23 mouse cellular contexts compared by ENCODE assay signal in the genomic region with DNA sequence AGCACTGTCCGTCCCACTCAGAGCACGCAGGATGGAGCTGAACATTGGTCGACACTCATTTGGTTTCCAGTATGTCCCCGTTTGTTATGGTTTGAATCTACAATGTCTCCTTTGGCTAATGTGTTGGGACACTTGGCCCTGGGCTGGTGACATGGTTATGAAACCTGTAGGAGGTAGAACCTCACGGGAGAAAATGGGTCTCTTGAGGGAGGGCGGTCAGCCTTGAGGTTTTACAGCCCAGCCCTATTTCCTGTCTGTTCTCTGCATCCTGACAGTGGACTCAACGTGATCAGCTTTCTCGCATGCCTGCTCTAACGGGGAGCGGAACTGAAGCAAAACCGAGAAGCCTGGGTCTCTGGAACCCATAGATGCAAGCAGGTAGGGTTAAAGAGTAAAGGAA.
DNase-seq lines count a peak whose midpoint lies in the region; ATAC-seq and TF ChIP-seq lines count a peak whose summit lies in the region.
"Had no signal": no experiment of that assay in that cellular context is flagged by ENCODE, and none has a peak within 500 bp of the region (broad histone marks: within the 10 kb centered on the region; RNA-seq: fewer than 3 reads in every experiment).

No protein-coding gene starts in this region.

- DNase-seq in liver, postnatal 0 days, result no peak
- DNase-seq in natural killer cell, adult 2 months (ENCODE audit: low spot score in 2 of 2), result peak; percentile 33 to 50
- DNase-seq in adrenal gland, adult 8-10 months, result no peak
- no peak for DNase-seq in kidney, postnatal 25 days
- DNase-seq: adrenal gland, postnatal 10 days; adrenal gland, postnatal 36 days; cerebellum, adult 11-12 months; cerebellum, adult 8-10 months; cerebellum, postnatal 10 days; forebrain, postnatal 0 days; gastrocnemius, adult 2 months; gastrocnemius, postnatal 14 days; heart, adult 18-20 months had no signal

- no peak for ATAC-seq in liver, postnatal 0 days
- ATAC-seq in liver, embryonic 12.5 days, result no peak
- peak; percentile 57 for ATAC-seq in granulocyte monocyte progenitor cell, adult 5-6 weeks (replicated peaks; ENCODE audit: poor library complexity, severe bottlenecking)
- ATAC-seq in midbrain, embryonic 15.5 days (replicated peaks), result no peak
- ATAC-seq: activated CD4-positive, CD25-positive, alpha-beta regulatory T cell, adult 4 months; CD4-positive, CD25-positive, alpha-beta regulatory T cell, adult 4 months; forebrain, embryonic 14.5 days; forebrain, postnatal 0 days had no signal

- 0 out of 2 replicates have a peak overlapping the region, but pooled peaks have one; percentile 6 for H3K4me2 ChIP-seq in liver, postnatal 0 days (ENCODE audit: low read depth, low read length)
- no peak overlapping the region for H3K4me2 ChIP-seq in liver, embryonic 12.5 days
- no peak overlapping the region for H3K4me2 ChIP-seq in midbrain, embryonic 15.5 days
- H3K4me2 ChIP-seq: heart, embryonic 11.5 days; hindbrain, embryonic 12.5 days; hindbrain, embryonic 15.5 days had no signal

- 54% methylated on average over 11 of the region's 11 CpGs for WGBS in liver, postnatal 0 days (ENCODE audit: insufficient replicate concordance)
- 56% methylated on average over 11 of the region's 11 CpGs for WGBS in liver, embryonic 12.5 days (ENCODE audit: insufficient replicate concordance)
- 86% methylated on average over 11 of the region's 11 CpGs for WGBS in midbrain, embryonic 15.5 days

- H3K9me3 ChIP-seq in liver, postnatal 0 days (ENCODE audit: low read length), result no peaks in the 10 kb centered on the region
- no peaks in the 10 kb centered on the region for H3K9me3 ChIP-seq in liver, embryonic 12.5 days (replicated peaks)
- no peaks in the 10 kb centered on the region for H3K9me3 ChIP-seq in midbrain, embryonic 15.5 days
- H3K9me3 ChIP-seq: forebrain, embryonic 10.5 days; hindbrain, embryonic 12.5 days; hindbrain, embryonic 15.5 days had no signal

- H3K27ac ChIP-seq in liver, postnatal 0 days (ENCODE audit: low read depth), result no peak overlapping the region
- no peak overlapping the region for H3K27ac ChIP-seq in liver, embryonic 12.5 days
- no peak overlapping the region for H3K27ac ChIP-seq in midbrain, embryonic 15.5 days
- H3K27ac ChIP-seq: forebrain, embryonic 10.5 days; gastrocnemius, adult 2 months; hindbrain, embryonic 12.5 days; hindbrain, embryonic 15.5 days had no signal

- H3K4me3 ChIP-seq in liver, postnatal 0 days (ENCODE audit: low read depth, low read length), result no peak overlapping the region
- H3K4me3 ChIP-seq in liver, embryonic 12.5 days, result no peak overlapping the region
- H3K4me3 ChIP-seq in midbrain, embryonic 15.5 days, result no peak overlapping the region
- H3K4me3 ChIP-seq: forebrain, embryonic 10.5 days; gastrocnemius, adult 2 months; hindbrain, embryonic 12.5 days; hindbrain, embryonic 15.5 days had no signal

- no peak overlapping the region for H3K9ac ChIP-seq in liver, postnatal 0 days (replicated peaks)
- no peak overlapping the region for H3K9ac ChIP-seq in liver, embryonic 12.5 days
- H3K9ac ChIP-seq in midbrain, embryonic 15.5 days, result no peak overlapping the region
- H3K9ac ChIP-seq: forebrain, postnatal 0 days; hindbrain, embryonic 12.5 days; hindbrain, embryonic 15.5 days had no signal

- no peaks in the 10 kb centered on the region for H3K27me3 ChIP-seq in liver, postnatal 0 days (ENCODE audit: insufficient read depth, low read length)
- H3K27me3 ChIP-seq in liver, embryonic 12.5 days (replicated peaks), result no peaks in the 10 kb centered on the region; the same call in 1 of the 2 replicates
- H3K27me3 ChIP-seq in midbrain, embryonic 15.5 days (replicated peaks), result no peaks in the 10 kb centered on the region
- H3K27me3 ChIP-seq: hindbrain, embryonic 12.5 days; hindbrain, embryonic 15.5 days had no signal

- no peak for TF ChIP-seq CTCF in liver, postnatal 0 days (IDR thresholded peaks at IDR 0.05; ENCODE audit: low read depth)

- H3K36me3 ChIP-seq in liver, postnatal 0 days (replicated peaks; ENCODE audit: insufficient read depth, low read length), result no peaks in the 10 kb centered on the region
- no peaks in the 10 kb centered on the region for H3K36me3 ChIP-seq in liver, embryonic 12.5 days
- H3K36me3 ChIP-seq in midbrain, embryonic 15.5 days (replicated peaks), result no peaks in the 10 kb centered on the region
- H3K36me3 ChIP-seq: forebrain, embryonic 10.5 days; hindbrain, embryonic 12.5 days; hindbrain, embryonic 15.5 days had no signal

- TF ChIP-seq EP300 in liver, postnatal 0 days (IDR thresholded peaks at IDR 0.05; ENCODE audit: low read depth), result no peak

- H3K4me1 ChIP-seq in liver, postnatal 0 days (ENCODE audit: insufficient read depth), result peaks cover 7% of the 10 kb centered on the region
- H3K4me1 ChIP-seq in liver, embryonic 12.5 days, result peaks cover 39% of the 10 kb centered on the region
- H3K4me1 ChIP-seq in midbrain, embryonic 15.5 days, result peaks cover 21% of the 10 kb centered on the region

Comparison
In these comparisons a context has a peak if more than half of its experiments do, and no peak if none do; other contexts are left out.
1. DNase-seq: peak in natural killer cell, adult 2 months (2 of 2); none in liver, postnatal 0 days (single experiment), adrenal gland, adult 8-10 months (single experiment) and kidney, postnatal 25 days (0 of 2).